Mouse (Mus musculus) forebrain, embryonic 11.5 days (tissue): ENCODE results near the gene Prdm4. TPM values are rescaled to one million over a fixed set of nuclear protein-coding genes. Genes with fewer than 3 reads are reported as not detected.

Source experiments
- ATAC-seq: fragments of 200-750 bp; cut with Nextera tagmentation; replicated peaks from 2 replicates; pipeline ENCODE4 v1.8.0; 2017; ENCODE audit warnings: moderate TSS enrichment; ENCODE audit not compliant: low FRiP score
- DNase-seq: peaks from one replicate; pipeline ENCODE4 v3.0.0-alpha.2; 2017; ENCODE audit warnings: low spot score
- H3K27ac ChIP-seq: fragments of 300-500 bp; sonication (generic); 2 replicates; pipeline ENCODE4 v1.5.1; 2014; ENCODE audit warnings: low read depth, low read length
- H3K27me3 ChIP-seq: fragments of 300-500 bp; sonication (generic); 2 replicates; pipeline ENCODE4 v1.6.1; 2014; ENCODE audit warnings: mild to moderate bottlenecking, low read length, mixed read lengths; ENCODE audit not compliant: control insufficient read depth, insufficient read depth
- H3K36me3 ChIP-seq: fragments of 300-500 bp; sonication (generic); 2 replicates; pipeline ENCODE4 v1.6.1; 2014; ENCODE audit warnings: mild to moderate bottlenecking, low read length, moderate library complexity, mixed read lengths; ENCODE audit not compliant: control insufficient read depth, insufficient read depth
- H3K4me1 ChIP-seq: fragments of 300-500 bp; sonication (generic); replicated peaks from 2 replicates; pipeline ENCODE4 v1.6.1; 2014; ENCODE audit warnings: low read length, mixed read lengths; ENCODE audit not compliant: control insufficient read depth, insufficient read depth
- H3K4me2 ChIP-seq: fragments of 300-500 bp; sonication (generic); 2 replicates; pipeline ENCODE4 v1.6.1; 2014; ENCODE audit warnings: low read depth, mild to moderate bottlenecking, low read length, moderate library complexity, mixed read lengths; ENCODE audit not compliant: severe bottlenecking
- H3K4me3 ChIP-seq: fragments of 300-500 bp; sonication (generic); 2 replicates; pipeline ENCODE4 v1.5.1; 2014; ENCODE audit warnings: low read depth, low read length
- H3K9ac ChIP-seq: fragments of 300-500 bp; sonication (generic); 2 replicates; pipeline ENCODE4 v1.6.1; 2014; ENCODE audit warnings: low read length
- H3K9me3 ChIP-seq: fragments of 300-500 bp; sonication (generic); 2 replicates; pipeline ENCODE4 v1.6.1; 2016; ENCODE audit warnings: low read length, mixed read lengths; ENCODE audit not compliant: control insufficient read depth
- WGBS: fragments of 180-500 bp; shearing (Covaris S2); extraction: QIAGEN DNeasy Blood & Tissue Kit; methylation state at CpG from one replicate; pipeline ENCODE4 v1.1.7; 2014; 5-methylcytosine and 5-hydroxymethylcytosine counted together
- polyA plus RNA-seq: library from polyadenylated mRNA; unstranded; fragments of >200 nt; fragmentation: Nextera tagmentation; extraction: Ambion mirVana; gene quantifications from 2 replicates; pipeline ENCODE4 v1.2.1, GENCODE M21; 2014

The Prdm4 gene
- polyA plus RNA-seq, 1 experiment from 2014 or later, result 35.4 TPM

- no peaks in the 10 kb centered on the region for H3K9me3 ChIP-seq
- H3K36me3 ChIP-seq, result peaks cover 5% of the 10 kb centered on the region; the same call in 1 of the 2 replicates
- WGBS, result 89% methylated on average over 6 of the region's 6 CpGs
- no peaks in the 10 kb centered on the region for H3K27me3 ChIP-seq
- no peak for ATAC-seq
- H3K9ac ChIP-seq, result no peak overlapping the region
- no peaks in the 10 kb centered on the region for H3K4me1 ChIP-seq
- no peak for DNase-seq
- H3K27ac ChIP-seq, result no peak overlapping the region
- H3K4me2 ChIP-seq, result no peak overlapping the region
- H3K4me3 ChIP-seq, result no peak overlapping the region
Observed at GRCm38 (mm10) chr10:85951765-85952443, 35.0 kb upstream of the Prdm4 start.

DNA sequence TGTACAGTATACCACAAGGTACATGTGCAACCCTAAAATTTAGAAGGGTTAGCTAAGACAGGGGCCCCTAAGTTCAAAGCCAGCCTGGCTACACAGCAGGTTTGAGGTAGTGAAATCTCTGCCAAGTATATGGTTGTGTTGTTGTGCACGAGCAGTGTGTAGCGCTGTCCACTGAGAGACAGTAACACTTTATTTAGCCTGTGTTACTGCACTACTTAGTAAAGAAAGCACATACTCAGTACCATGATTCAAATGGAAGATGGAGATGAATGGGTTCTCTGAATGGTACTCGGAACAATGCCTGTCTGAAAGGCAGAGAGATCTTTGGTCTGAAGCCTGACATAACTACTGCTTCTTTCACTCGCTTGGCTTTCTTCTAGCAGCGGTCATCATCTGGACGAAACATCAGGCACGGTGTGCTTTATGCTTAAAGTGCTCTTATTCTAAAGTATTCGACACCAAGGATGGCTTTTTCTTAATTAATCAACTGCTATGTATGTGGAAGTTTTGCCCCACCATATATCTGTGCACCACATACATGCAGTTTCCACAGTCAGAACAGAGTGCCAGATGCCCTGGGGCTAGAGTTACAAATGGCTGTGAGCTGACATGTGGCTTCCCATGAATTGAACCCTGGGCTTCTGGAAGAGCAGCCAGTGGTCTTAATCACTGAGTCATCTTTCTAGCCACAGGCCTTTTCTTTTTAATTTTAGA, 31.7 kb upstream of the Prdm4 start:
- Histone ChIP-seq H3K4me1 (no peaks in the 10 kb centered on the region), H3K4me3 (no peak overlapping the region), H3K4me2 (no peak overlapping the region), H3K9me3 (no peaks in the 10 kb centered on the region), H3K27me3 (no peaks in the 10 kb centered on the region), H3K9ac (no peak overlapping the region), H3K27ac (no peak overlapping the region), H3K36me3 (peaks cover 5% of the 10 kb centered on the region; the same call in 1 of the 2 replicates)
- 93% methylated on average over 8 of the region's 8 CpGs for WGBS
- ATAC-seq (no peak), DNase-seq (no peak)

DNA sequence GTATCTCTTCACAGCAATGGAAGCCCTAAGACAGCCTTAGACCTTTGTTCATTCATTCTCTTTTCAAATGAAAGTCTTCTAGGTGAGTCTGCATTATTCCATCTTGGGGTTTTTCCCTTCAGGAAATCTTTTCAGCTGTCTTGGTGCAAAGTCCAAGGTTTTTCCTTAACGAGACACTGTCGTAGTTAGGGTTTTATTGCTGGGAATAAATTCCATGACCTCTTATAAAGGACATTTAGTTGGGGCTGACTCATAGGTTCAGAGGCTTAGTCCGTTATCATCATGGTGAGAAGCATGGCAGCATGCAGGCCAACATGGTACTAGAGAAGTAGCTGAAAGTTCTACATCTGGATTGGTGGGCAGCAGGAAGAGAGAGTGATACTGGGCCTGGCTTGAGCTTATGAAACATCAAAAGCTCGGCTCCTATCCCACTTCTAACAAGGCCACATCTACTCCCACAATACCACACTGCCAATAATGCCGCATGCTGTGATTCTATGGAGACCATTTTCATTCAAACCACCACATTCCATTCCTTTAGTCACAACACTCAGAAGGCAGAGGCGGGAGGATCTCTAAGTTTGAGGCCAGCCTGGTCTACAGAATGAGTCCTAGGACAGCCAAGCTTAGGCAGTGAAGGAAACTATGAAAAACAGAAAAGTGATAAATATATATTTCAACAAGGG, 19.5 kb upstream of the Prdm4 start:
- no peaks in the 10 kb centered on the region for H3K4me1 ChIP-seq

DNA sequence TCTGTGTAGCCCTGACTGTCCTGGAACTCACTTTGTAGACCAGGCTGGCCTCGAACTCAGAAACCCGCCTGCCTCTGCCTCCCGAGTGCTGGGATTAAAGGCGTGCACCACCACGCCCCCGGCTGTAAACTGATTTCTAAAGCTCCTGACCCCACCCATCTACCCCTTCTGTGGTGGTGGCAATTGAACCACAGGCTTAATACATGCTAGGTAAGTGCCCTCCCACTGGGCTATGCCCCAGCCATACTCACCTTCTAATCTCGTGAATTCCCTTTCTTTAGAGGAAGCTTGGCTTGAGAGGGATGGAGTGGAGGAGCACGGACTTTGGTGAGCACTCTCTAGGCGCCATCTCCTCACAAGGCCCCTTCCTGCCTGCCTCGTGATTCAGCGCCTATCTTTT, 13.0 kb upstream of the Prdm4 start:
- H3K9me3 ChIP-seq, result no peaks in the 10 kb centered on the region

More for the DNA sequence above, 19.5 kb upstream of the Prdm4 start:
- no peaks in the 10 kb centered on the region for H3K9me3 ChIP-seq
- 92% methylated on average over 6 of the region's 6 CpGs for WGBS
- H3K9ac ChIP-seq, result no peak overlapping the region
- no peaks in the 10 kb centered on the region for H3K27me3 ChIP-seq
- H3K27ac ChIP-seq, result no peak overlapping the region
- H3K4me2 ChIP-seq, result no peak overlapping the region
- no peak for ATAC-seq
- no peak overlapping the region for H3K4me3 ChIP-seq
- no peak for DNase-seq
- H3K36me3 ChIP-seq, result peaks cover 17% of the 10 kb centered on the region; the same call in 1 of the 2 replicates

GRCm38 (mm10) chr10:85929208-85929591, 12.3 kb upstream of the Prdm4 start:
- Histone ChIP-seq H3K9me3 (no peaks in the 10 kb centered on the region), H3K4me2 (peak overlapping the region; percentile 84), H3K36me3 (no peaks in the 10 kb centered on the region), H3K27ac (no peak overlapping the region), H3K4me1 (peaks cover 4% of the 10 kb centered on the region; the same call in 1 of the 2 replicates), H3K9ac (peak overlapping the region; percentile 67), H3K27me3 (peaks cover 4% of the 10 kb centered on the region; the same call in 1 of the 2 replicates), H3K4me3 (peak overlapping the region; percentile 46)
- ATAC-seq, result no peak
- 48% methylated on average over 11 of the region's 11 CpGs for WGBS
- no peak for DNase-seq

More for the DNA sequence above, 13.0 kb upstream of the Prdm4 start:
- H3K4me1 ChIP-seq, result peaks cover 4% of the 10 kb centered on the region; the same call in 1 of the 2 replicates
- no peak overlapping the region for H3K4me3 ChIP-seq
- H3K36me3 ChIP-seq, result no peaks in the 10 kb centered on the region
- no peak for ATAC-seq
- 93% methylated on average over 11 of the region's 11 CpGs for WGBS
- H3K27me3 ChIP-seq, result peaks cover 4% of the 10 kb centered on the region; the same call in 1 of the 2 replicates
- no peak for DNase-seq
- H3K9ac ChIP-seq, result no peak overlapping the region
- no peak overlapping the region for H3K27ac ChIP-seq
- no peak overlapping the region for H3K4me2 ChIP-seq

DNA sequence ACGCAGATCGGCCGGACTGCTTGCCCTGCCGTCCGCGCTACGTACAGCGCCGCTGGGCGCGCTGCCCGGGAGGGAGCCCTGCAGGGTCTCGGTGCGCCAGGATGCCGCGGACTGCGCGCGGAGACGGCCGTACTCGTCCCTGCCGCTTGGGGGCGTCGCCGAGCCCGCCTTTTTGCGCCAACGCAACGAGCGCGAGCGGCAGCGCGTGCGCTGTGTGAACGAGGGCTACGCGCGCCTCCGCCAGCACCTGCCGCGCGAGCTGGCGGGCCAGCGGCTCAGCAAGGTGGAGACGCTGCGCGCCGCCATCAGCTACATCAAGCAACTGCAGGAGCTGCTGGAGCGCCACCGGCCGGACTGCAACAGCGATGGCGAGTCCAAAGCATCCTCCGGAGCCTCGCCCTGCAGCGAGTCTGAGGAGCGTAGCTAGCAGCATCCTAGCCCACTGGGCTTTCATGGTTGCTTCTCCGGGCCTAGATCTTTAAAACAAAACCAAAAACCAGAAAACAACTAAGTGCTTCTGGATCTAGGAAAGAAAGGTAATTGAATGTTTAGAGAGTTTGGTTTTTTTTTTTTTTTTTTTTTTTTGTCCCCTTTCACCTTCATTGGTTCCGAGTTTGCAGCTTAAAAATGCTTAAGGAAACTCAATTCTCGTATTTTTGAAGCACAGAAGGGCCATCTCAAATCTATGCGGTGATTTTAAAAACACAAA, 11.7 kb upstream of the Prdm4 start:
- Histone ChIP-seq H3K27ac (no peak overlapping the region), H3K4me3 (peak overlapping the region; percentile 46), H3K4me1 (peaks cover 4% of the 10 kb centered on the region; the same call in 1 of the 2 replicates), H3K36me3 (no peaks in the 10 kb centered on the region), H3K4me2 (peak overlapping the region; percentile 84), H3K9ac (peak overlapping the region; percentile 67), H3K27me3 (peaks cover 4% of the 10 kb centered on the region; the same call in 1 of the 2 replicates), H3K9me3 (no peaks in the 10 kb centered on the region)
- DNase-seq (peak; percentile 91), ATAC-seq (peak; percentile 90)
- WGBS, result under 1% methylated on average over 63 of the region's 63 CpGs

DNA sequence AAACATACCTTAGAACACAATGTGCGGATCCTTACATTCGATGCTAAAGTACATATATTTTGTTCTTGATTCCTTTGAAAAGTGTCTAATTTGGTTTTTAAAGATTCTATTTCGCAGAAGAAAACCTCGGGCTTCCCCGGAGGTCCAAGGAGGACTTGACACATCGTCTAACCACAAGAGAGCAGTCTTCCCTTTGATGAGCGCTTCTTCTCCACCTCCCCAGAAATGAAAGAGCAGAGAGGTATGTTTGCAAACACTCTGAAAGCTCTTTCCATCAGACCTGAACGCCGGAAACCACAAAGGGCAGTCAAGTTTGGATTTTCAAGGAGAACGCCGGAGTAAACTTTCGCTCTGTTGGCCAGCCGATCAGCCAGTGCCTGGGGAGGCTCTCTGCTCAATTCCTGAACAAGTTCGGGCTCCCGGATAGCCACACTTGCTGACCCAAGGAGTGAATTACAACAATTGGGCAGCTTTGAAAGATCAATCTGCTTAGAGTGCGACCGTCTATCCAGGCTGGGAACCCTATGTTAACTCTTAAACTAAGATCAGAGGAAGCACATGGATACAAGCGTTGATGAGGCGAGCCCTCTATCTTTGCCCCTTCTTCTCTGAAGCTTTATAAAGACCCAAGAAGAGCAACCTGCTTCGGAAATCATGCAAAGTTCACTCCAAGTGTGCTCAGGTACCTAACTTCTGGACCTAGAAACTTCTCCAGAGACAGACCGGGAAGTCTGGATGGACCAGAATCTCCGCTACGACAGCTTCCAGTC, 10.9 kb upstream of the Prdm4 start, which contains the start of gene Ascl4:
Ascl4 (plus strand) TSS at position 6 of the 770 bp plus-strand sequence.
- Histone ChIP-seq H3K4me3 (peak within 1 kb of the TSS; percentile 46), H3K9me3 (no peaks in the 10 kb centered on the region), H3K4me1 (peaks cover 4% of the 10 kb centered on the region; the same call in 1 of the 2 replicates), H3K27ac (no peak within 1 kb of the TSS), H3K27me3 (peaks cover 4% of the 10 kb centered on the region; the same call in 1 of the 2 replicates), H3K36me3 (no peaks in the 10 kb centered on the region), H3K9ac (peak within 1 kb of the TSS; percentile 67), H3K4me2 (peak within 1 kb of the TSS; percentile 84)
- WGBS, result 2% methylated on average over 23 of the region's 23 CpGs
- DNase-seq (peak; percentile 65), ATAC-seq (0 out of 2 replicates have a peak, but pooled peaks have one; percentile 37)
